Comparison of ENCODE assay signal across 8 mouse cellular contexts in the genomic region with DNA sequence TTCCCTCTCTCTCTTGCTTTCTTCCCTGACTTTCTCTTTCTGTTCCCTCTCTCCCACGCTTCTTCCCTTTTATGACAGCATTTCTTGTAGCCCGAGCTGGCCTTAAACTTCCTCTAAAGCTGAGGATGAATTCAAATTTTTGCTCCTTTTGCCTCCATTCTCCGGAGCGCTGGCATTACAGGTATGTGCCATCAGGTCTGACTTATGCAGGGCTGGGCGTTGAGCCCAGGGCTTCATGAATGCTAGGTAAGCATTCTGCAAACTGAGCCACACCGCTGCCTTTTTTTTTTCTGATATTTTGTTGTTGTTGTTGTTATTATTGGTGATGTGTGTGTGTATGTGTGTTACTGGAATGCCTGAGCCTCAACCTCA. TPM values are rescaled to one million over a fixed set of nuclear protein-coding genes. Genes with fewer than 3 reads are reported as not detected.
DNase-seq lines count a peak whose midpoint lies in the region; ATAC-seq and TF ChIP-seq lines count a peak whose summit lies in the region.

No protein-coding gene starts in this region.

- peaks cover 29% of the 10 kb centered on the region for H3K36me3 ChIP-seq in kidney, embryonic 14.5 days (ENCODE audit: control insufficient read depth, insufficient read depth, low read length)
- peaks cover 18% of the 10 kb centered on the region for H3K36me3 ChIP-seq in hindbrain, embryonic 15.5 days
- peaks cover 15% of the 10 kb centered on the region for H3K36me3 ChIP-seq in midbrain, embryonic 15.5 days (replicated peaks)

- intact Hi-C loops in gastrocnemius, postnatal 14 days (cut with DNase I; ENCODE audit: low total_unique reads) = no loop called here
- intact Hi-C loops in left cerebral cortex, postnatal 36 days (cut with DNase I) = loop anchor here (5.0 kb wide), 1 partner anchor 178 kb away; a partner anchor contains a TSS

- H3K4me3 ChIP-seq in kidney, embryonic 14.5 days (ENCODE audit: low read length) = peak overlapping the region; percentile 81
- peak overlapping the region; percentile 84 for H3K4me3 ChIP-seq in cortical plate, adult 2 months (ENCODE audit: insufficient read depth, low read length)
- H3K4me3 ChIP-seq in hindbrain, embryonic 15.5 days = peak overlapping the region; percentile 96
- H3K4me3 ChIP-seq in midbrain, embryonic 15.5 days = peak overlapping the region; percentile 82

- H3K27ac ChIP-seq in kidney, embryonic 14.5 days (ENCODE audit: low read depth, low read length) = no peak overlapping the region
- no peak overlapping the region for H3K27ac ChIP-seq in cortical plate, adult 2 months (ENCODE audit: insufficient read depth, low read length)
- peak overlapping the region; percentile 90 for H3K27ac ChIP-seq in hindbrain, embryonic 15.5 days (replicated peaks)
- peak overlapping the region; percentile 82 for H3K27ac ChIP-seq in midbrain, embryonic 15.5 days

- peak overlapping the region; percentile 86 for H3K9ac ChIP-seq in kidney, embryonic 14.5 days (ENCODE audit: low read depth, low read length)
- peak overlapping the region; percentile 96 for H3K9ac ChIP-seq in hindbrain, embryonic 15.5 days
- H3K9ac ChIP-seq in midbrain, embryonic 15.5 days = peak overlapping the region; percentile 86

- 18% methylated on average over 6 of the region's 6 CpGs for WGBS in kidney, embryonic 14.5 days
- 21% methylated on average over 6 of the region's 6 CpGs for WGBS in hindbrain, embryonic 15.5 days
- WGBS in midbrain, embryonic 15.5 days = 18% methylated on average over 6 of the region's 6 CpGs

- H3K4me1 ChIP-seq in kidney, embryonic 14.5 days (ENCODE audit: control insufficient read depth, insufficient read depth, low read length) = peaks cover 11% of the 10 kb centered on the region
- peaks cover 7% of the 10 kb centered on the region; the same call in 1 of the 2 replicates for H3K4me1 ChIP-seq in cortical plate, adult 2 months (ENCODE audit: control insufficient read depth, insufficient read depth, low read length)
- H3K4me1 ChIP-seq in hindbrain, embryonic 15.5 days (replicated peaks) = peaks cover 28% of the 10 kb centered on the region
- H3K4me1 ChIP-seq in midbrain, embryonic 15.5 days = peaks cover 27% of the 10 kb centered on the region

- TF ChIP-seq POLR2A in cortical plate, adult 2 months (IDR thresholded peaks at IDR 0.05; ENCODE audit: extremely low read depth, insufficient read depth, low read length) = no peak

- no peak for ATAC-seq in kidney, embryonic 14.5 days (ENCODE audit: low FRiP score, low TSS enrichment)
- ATAC-seq in hindbrain, embryonic 15.5 days (ENCODE audit: low FRiP score, low read depth) = no peak
- no peak for ATAC-seq in midbrain, embryonic 15.5 days (replicated peaks)

- no peak for DNase-seq in kidney, postnatal 10 days
- no peak for DNase-seq in gastrocnemius, postnatal 14 days
- no peak for DNase-seq in left cerebral cortex, postnatal 36 days (ENCODE audit: low spot score in 2 of 2)
- no peak for DNase-seq in cerebellum, postnatal 10 days

- no peak for TF ChIP-seq CTCF in cortical plate, adult 2 months (IDR thresholded peaks at IDR 0.05; ENCODE audit: extremely low read depth, insufficient read depth, low read length)

- peak overlapping the region; percentile 87 for H3K4me2 ChIP-seq in kidney, embryonic 14.5 days (replicated peaks; ENCODE audit: low read depth, low read length)
- H3K4me2 ChIP-seq in hindbrain, embryonic 15.5 days = peak overlapping the region; percentile 94
- peak overlapping the region; percentile 67 for H3K4me2 ChIP-seq in midbrain, embryonic 15.5 days

- no peaks in the 10 kb centered on the region for H3K9me3 ChIP-seq in kidney, embryonic 14.5 days (ENCODE audit: control insufficient read depth, low read length)
- H3K9me3 ChIP-seq in hindbrain, embryonic 15.5 days = no peaks in the 10 kb centered on the region
- no peaks in the 10 kb centered on the region for H3K9me3 ChIP-seq in midbrain, embryonic 15.5 days

- no peaks in the 10 kb centered on the region for H3K27me3 ChIP-seq in kidney, embryonic 14.5 days (ENCODE audit: control insufficient read depth, insufficient read depth, low read length)
- no peaks in the 10 kb centered on the region for H3K27me3 ChIP-seq in hindbrain, embryonic 15.5 days
- H3K27me3 ChIP-seq in midbrain, embryonic 15.5 days (replicated peaks) = no peaks in the 10 kb centered on the region

RNA-seq across cellular contexts. Expression of a gene that starts 0.4 kb away (rescaled TPM):
- polyA plus RNA-seq in kidney, embryonic 14.5 days (2014; fragmentation: Nextera tagmentation; extraction: Ambion mirVana) = 5.4 and 6.8 TPM in 2 replicates
- polyA plus RNA-seq in cortical plate, adult 2 months (2012; rRNA removed) = 83.9 and 86.5 TPM in 2 replicates
- polyA plus RNA-seq in hindbrain, embryonic 15.5 days (2015; fragmentation: Nextera tagmentation; extraction: Ambion mirVana) = 17.1 and 21.1 TPM in 2 replicates
- 19.5 and 20.8 TPM in 2 replicates for polyA plus RNA-seq in midbrain, embryonic 15.5 days (2015; fragmentation: Nextera tagmentation; extraction: Ambion mirVana)
- total RNA-seq in gastrocnemius, postnatal 14 days (2021) = 1 to 10 TPM; 3.4 to 4.6 TPM
- total RNA-seq in left cerebral cortex, postnatal 36 days (2021) = 10 to 100 TPM; 59.2 to 68.2 TPM

RNA-seq across cellular contexts. Expression of a gene that starts 8.4 kb away (rescaled TPM):
- polyA plus RNA-seq in kidney, embryonic 14.5 days (2014; fragmentation: Nextera tagmentation; extraction: Ambion mirVana) = 2.4 and 3.3 TPM in 2 replicates
- 4.2 and 4.4 TPM in 2 replicates for polyA plus RNA-seq in cortical plate, adult 2 months (2012; rRNA removed)
- 2.2 and 2.6 TPM in 2 replicates for polyA plus RNA-seq in hindbrain, embryonic 15.5 days (2015; fragmentation: Nextera tagmentation; extraction: Ambion mirVana)
- polyA plus RNA-seq in midbrain, embryonic 15.5 days (2015; fragmentation: Nextera tagmentation; extraction: Ambion mirVana) = 2.1 and 2.9 TPM in 2 replicates
- total RNA-seq in gastrocnemius, postnatal 14 days (2021) = under 1 TPM; 0.51 to 0.55 TPM
- 1 to 10 TPM; 2.3 to 3.2 TPM for total RNA-seq in left cerebral cortex, postnatal 36 days (2021)

RNA-seq across cellular contexts. Expression of a gene that starts 8.9 kb away (rescaled TPM):
- 47.7 and 66.4 TPM in 2 replicates for polyA plus RNA-seq in kidney, embryonic 14.5 days (2014; fragmentation: Nextera tagmentation; extraction: Ambion mirVana)
- 162 and 163 TPM in 2 replicates for polyA plus RNA-seq in cortical plate, adult 2 months (2012; rRNA removed)
- polyA plus RNA-seq in hindbrain, embryonic 15.5 days (2015; fragmentation: Nextera tagmentation; extraction: Ambion mirVana) = 108 and 111 TPM in 2 replicates
- 96.4 and 108 TPM in 2 replicates for polyA plus RNA-seq in midbrain, embryonic 15.5 days (2015; fragmentation: Nextera tagmentation; extraction: Ambion mirVana)
- total RNA-seq in gastrocnemius, postnatal 14 days (2021) = 10 to 100 TPM; 52.6 to 60.5 TPM
- total RNA-seq in left cerebral cortex, postnatal 36 days (2021) = 10 to 100 TPM; 53.4 to 54.3 TPM

RNA-seq across cellular contexts. Expression of a gene that starts 15.6 kb away (rescaled TPM):
- not detected in 2 replicates for polyA plus RNA-seq in kidney, embryonic 14.5 days (2014; fragmentation: Nextera tagmentation; extraction: Ambion mirVana)
- polyA plus RNA-seq in cortical plate, adult 2 months (2012; rRNA removed) = 0.02 and 0.08 TPM in 2 replicates
- polyA plus RNA-seq in hindbrain, embryonic 15.5 days (2015; fragmentation: Nextera tagmentation; extraction: Ambion mirVana) = 0.17 and 0.19 TPM in 2 replicates
- 0.04 and 0.09 TPM in 2 replicates for polyA plus RNA-seq in midbrain, embryonic 15.5 days (2015; fragmentation: Nextera tagmentation; extraction: Ambion mirVana)
- total RNA-seq in gastrocnemius, postnatal 14 days (2021) = not detected
- total RNA-seq in left cerebral cortex, postnatal 36 days (2021) = not detected

RNA-seq across cellular contexts. Expression of a gene that starts 15.6 kb away (rescaled TPM):
- 5.1 and 7.9 TPM in 2 replicates for polyA plus RNA-seq in kidney, embryonic 14.5 days (2014; fragmentation: Nextera tagmentation; extraction: Ambion mirVana)
- polyA plus RNA-seq in cortical plate, adult 2 months (2012; rRNA removed) = 5.6 and 6.0 TPM in 2 replicates
- 147 and 149 TPM in 2 replicates for polyA plus RNA-seq in hindbrain, embryonic 15.5 days (2015; fragmentation: Nextera tagmentation; extraction: Ambion mirVana)
- 218 and 231 TPM in 2 replicates for polyA plus RNA-seq in midbrain, embryonic 15.5 days (2015; fragmentation: Nextera tagmentation; extraction: Ambion mirVana)
- under 1 TPM; 0.44 to 0.47 TPM for total RNA-seq in gastrocnemius, postnatal 14 days (2021)
- 1 to 10 TPM; 1.5 to 2.6 TPM for total RNA-seq in left cerebral cortex, postnatal 36 days (2021)

Comparison
In these comparisons a context has a peak if more than half of its experiments do, and no peak if none do; other contexts are left out.
1. H3K27ac ChIP-seq: peak in hindbrain, embryonic 15.5 days (single experiment) and midbrain, embryonic 15.5 days (single experiment); none in kidney, embryonic 14.5 days (single experiment) and cortical plate, adult 2 months (single experiment).
2. Peak in every context shown above with its lines, with median percentiles within 50 percentile points of each other: H3K4me2 ChIP-seq, H3K4me3 ChIP-seq and H3K9ac ChIP-seq.